Mouse (Mus musculus): ENCODE results near the gene Cuzd1. TPM values are rescaled to one million over a fixed set of nuclear protein-coding genes. Genes with fewer than 3 reads are reported as not detected.
A peak's percentile ranks its signal among the peaks of the same experiment; 100 is the strongest.

The Cuzd1 gene
- polyA plus RNA-seq, 1 experiment: 0.05 TPM

DNA sequence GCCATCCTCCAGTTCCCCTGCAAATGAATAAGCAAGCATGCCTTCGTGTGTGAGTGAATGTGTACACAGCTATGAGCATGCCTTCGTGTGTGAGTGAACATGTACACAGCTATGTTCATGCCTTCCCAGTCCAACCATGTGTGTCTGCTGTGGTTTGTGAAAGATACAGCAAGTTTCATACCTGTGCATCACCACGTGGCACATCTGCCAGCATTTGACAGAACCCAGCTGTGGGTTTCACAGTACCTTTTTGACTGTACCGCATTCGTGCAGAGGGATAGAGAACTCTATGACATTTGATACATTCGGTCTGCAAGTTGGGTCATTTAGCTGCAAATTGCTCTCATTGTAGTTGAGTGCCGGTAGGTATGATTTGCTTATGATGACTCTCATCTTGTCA is 7.6 kb downstream of the Cuzd1 start:
- WGBS: 85% methylated on average over 7 of the region's 7 CpGs

DNA sequence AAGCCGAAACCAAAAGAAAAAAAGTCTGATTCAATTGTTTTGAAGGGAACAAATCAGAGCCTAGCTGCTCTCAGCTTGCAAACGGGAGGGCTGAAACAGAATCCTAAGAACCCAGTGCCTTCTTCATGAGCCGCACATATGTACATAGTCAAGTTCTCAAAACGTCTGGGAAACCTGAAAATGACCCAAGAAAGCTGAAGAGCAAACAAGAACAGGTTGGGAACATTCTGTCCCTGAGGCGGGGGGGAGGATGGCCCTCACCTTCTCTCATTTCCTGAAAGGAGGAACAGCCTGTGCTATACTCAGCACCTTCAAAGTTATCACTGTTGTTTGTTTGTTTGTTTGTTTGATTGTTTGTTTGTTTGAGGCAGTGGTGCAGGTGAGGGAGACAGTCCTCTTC is 15.4 kb downstream of the Cuzd1 start:
- DNase-seq: no peak
- H3K4me1 ChIP-seq (ENCODE audit: control insufficient read depth, insufficient read depth, low read length): no peaks in the 10 kb centered on the region; the same call in 1 of the 2 replicates
- TF ChIP-seq POLR2A (IDR thresholded peaks at IDR 0.05; ENCODE audit: borderline replicate concordance, insufficient read depth, low read length): no peak
- H3K27ac ChIP-seq (ENCODE audit: insufficient read depth, low read length): no peak overlapping the region
- no peaks in the 10 kb centered on the region for H3K27me3 ChIP-seq (ENCODE audit: control insufficient read depth, insufficient read depth, low read length)
- WGBS: 80% methylated on average over 5 of the region's 5 CpGs
- H3K4me3 ChIP-seq (replicated peaks; ENCODE audit: insufficient read depth, low read depth, low read length): no peak overlapping the region

More for the DNA sequence above, 7.6 kb downstream of the Cuzd1 start:
- no peak for DNase-seq
- Histone ChIP-seq H3K27me3 (ENCODE audit: control insufficient read depth, insufficient read depth, low read length) (no peaks in the 10 kb centered on the region), H3K27ac (ENCODE audit: insufficient read depth, low read length) (no peak overlapping the region), H3K4me1 (ENCODE audit: control insufficient read depth, insufficient read depth, low read length) (no peaks in the 10 kb centered on the region), H3K4me3 (replicated peaks; ENCODE audit: insufficient read depth, low read depth, low read length) (no peak overlapping the region)
- no peak for TF ChIP-seq POLR2A (IDR thresholded peaks at IDR 0.05; ENCODE audit: borderline replicate concordance, insufficient read depth, low read length)
- no peak for TF ChIP-seq CTCF (IDR thresholded peaks at IDR 0.05; ENCODE audit: borderline replicate concordance, insufficient read depth, low read depth, low read length)

DNA sequence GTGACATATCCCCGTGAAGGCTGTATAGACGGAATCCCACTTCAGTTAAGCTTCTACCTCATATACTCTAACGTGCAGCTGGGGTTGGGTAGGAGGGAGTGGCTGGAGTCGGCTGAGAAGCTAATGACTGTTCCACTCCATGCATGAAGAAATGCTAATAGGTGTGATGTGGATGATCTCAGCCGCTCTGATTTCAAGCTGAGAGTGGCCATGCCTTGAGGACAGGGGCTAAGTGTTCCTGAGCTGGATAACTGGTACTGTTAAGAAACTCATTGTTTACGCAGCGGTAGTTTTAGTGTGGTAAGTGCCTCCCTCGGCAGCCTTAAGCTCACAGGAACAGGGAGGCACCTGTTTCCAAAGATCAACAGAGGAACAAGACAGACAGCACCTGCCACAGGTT is 18.8 kb downstream of the Cuzd1 start:
- WGBS: 80% methylated on average over 8 of the region's 8 CpGs
- no peaks in the 10 kb centered on the region for H3K27me3 ChIP-seq (ENCODE audit: control insufficient read depth, insufficient read depth, low read length)
- H3K4me3 ChIP-seq (replicated peaks; ENCODE audit: insufficient read depth, low read depth, low read length): no peak overlapping the region
- H3K4me1 ChIP-seq (ENCODE audit: control insufficient read depth, insufficient read depth, low read length): no peaks in the 10 kb centered on the region; the same call in 1 of the 2 replicates
- no peak for DNase-seq
- TF ChIP-seq POLR2A (IDR thresholded peaks at IDR 0.05; ENCODE audit: borderline replicate concordance, insufficient read depth, low read length) (no peak), CTCF (IDR thresholded peaks at IDR 0.05; ENCODE audit: borderline replicate concordance, insufficient read depth, low read depth, low read length) (no peak)
- no peak overlapping the region for H3K27ac ChIP-seq (ENCODE audit: insufficient read depth, low read length)

DNA sequence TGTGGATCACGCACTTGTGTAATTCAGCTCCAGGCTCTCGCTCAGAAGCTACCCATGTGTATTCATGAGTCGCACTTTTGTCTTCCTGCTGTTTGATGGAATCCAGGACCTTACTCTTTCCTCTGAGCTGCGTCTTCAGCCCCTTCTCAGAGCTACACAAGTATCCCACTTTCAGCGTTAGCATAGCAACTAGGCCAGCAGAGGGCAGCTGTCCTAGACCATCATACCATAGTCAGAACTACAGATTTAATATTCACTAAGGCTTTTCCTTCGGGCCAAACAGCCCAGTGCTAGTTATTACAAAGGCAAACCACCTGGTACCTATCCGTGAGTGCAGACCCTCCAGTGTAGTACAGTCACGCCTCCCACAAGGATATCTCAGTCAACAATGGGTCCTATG is 24.9 kb downstream of the Cuzd1 start:
- WGBS: 74% methylated on average over 8 of the region's 8 CpGs
- no peak for TF ChIP-seq POLR2A (IDR thresholded peaks at IDR 0.05; ENCODE audit: borderline replicate concordance, insufficient read depth, low read length)
- no peak for TF ChIP-seq CTCF (IDR thresholded peaks at IDR 0.05; ENCODE audit: borderline replicate concordance, insufficient read depth, low read depth, low read length)
- no peak for DNase-seq

DNA sequence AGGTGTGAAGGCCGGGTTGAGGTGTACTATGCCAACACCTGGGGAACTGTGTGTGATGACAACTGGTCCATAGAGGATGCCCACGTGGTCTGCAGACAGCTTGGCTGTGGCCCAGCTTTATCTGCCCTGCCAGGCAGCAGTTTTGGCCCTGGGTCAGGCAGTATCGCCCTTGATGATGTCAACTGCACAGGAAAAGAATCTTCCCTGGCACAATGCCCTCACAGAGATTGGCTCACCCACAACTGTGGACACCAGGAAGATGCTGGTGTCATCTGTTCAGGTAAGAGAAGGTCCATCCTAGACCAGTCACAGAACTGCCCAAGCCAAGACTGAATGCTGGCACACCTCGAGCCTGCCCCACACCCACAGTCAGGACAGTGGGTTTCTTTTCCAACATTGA is 56.2 kb downstream of the Cuzd1 start:
- 33% methylated on average over 4 of the region's 4 CpGs for WGBS

More for the DNA sequence above, 24.9 kb downstream of the Cuzd1 start:
- no peaks in the 10 kb centered on the region for H3K4me1 ChIP-seq (ENCODE audit: control insufficient read depth, insufficient read depth, low read length)
- no peak overlapping the region for H3K27ac ChIP-seq (ENCODE audit: insufficient read depth, low read length)
- H3K4me3 ChIP-seq (replicated peaks; ENCODE audit: insufficient read depth, low read depth, low read length): no peak overlapping the region
- no peaks in the 10 kb centered on the region for H3K27me3 ChIP-seq (ENCODE audit: control insufficient read depth, insufficient read depth, low read length)

DNA sequence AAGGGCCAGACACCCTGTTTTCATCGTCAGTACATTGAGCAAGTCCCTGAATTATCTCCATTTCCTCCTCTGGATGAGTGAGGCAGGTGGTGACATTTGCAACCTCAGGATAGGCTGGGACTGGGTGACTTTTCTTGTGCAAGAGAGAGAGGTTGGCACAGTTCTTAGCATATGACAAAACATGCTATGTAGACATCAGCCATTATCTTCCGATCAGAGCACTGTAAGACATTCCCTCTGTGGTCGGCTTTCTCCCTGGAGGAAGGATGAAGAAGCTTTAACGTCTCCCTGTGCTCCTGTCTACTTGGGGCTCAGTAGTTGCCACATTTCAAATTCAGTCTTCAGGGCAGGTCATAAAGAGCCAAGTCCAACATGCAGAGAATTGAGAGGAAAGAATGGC is 57.8 kb downstream of the Cuzd1 start:
- no peak for DNase-seq
- 90% methylated on average over 4 of the region's 4 CpGs for WGBS
- H3K27ac ChIP-seq (ENCODE audit: insufficient read depth, low read length): no peak overlapping the region
- no peaks in the 10 kb centered on the region for H3K27me3 ChIP-seq (ENCODE audit: control insufficient read depth, insufficient read depth, low read length)
- TF ChIP-seq POLR2A (IDR thresholded peaks at IDR 0.05; ENCODE audit: borderline replicate concordance, insufficient read depth, low read length) (no peak), CTCF (IDR thresholded peaks at IDR 0.05; ENCODE audit: borderline replicate concordance, insufficient read depth, low read depth, low read length) (no peak)
- no peaks in the 10 kb centered on the region for H3K4me1 ChIP-seq (ENCODE audit: control insufficient read depth, insufficient read depth, low read length)
- H3K4me3 ChIP-seq (replicated peaks; ENCODE audit: insufficient read depth, low read depth, low read length): no peak overlapping the region

More for the DNA sequence above, 56.2 kb downstream of the Cuzd1 start:
- H3K4me3 ChIP-seq (replicated peaks; ENCODE audit: insufficient read depth, low read depth, low read length): no peak overlapping the region
- TF ChIP-seq POLR2A (IDR thresholded peaks at IDR 0.05; ENCODE audit: borderline replicate concordance, insufficient read depth, low read length) (no peak), CTCF (IDR thresholded peaks at IDR 0.05; ENCODE audit: borderline replicate concordance, insufficient read depth, low read depth, low read length) (no peak)
- H3K4me1 ChIP-seq (ENCODE audit: control insufficient read depth, insufficient read depth, low read length): no peaks in the 10 kb centered on the region
- peak in 1 of 2 experiments; percentile 4 for DNase-seq
- no peak overlapping the region for H3K27ac ChIP-seq (ENCODE audit: insufficient read depth, low read length)
- no peaks in the 10 kb centered on the region for H3K27me3 ChIP-seq (ENCODE audit: control insufficient read depth, insufficient read depth, low read length)

DNA sequence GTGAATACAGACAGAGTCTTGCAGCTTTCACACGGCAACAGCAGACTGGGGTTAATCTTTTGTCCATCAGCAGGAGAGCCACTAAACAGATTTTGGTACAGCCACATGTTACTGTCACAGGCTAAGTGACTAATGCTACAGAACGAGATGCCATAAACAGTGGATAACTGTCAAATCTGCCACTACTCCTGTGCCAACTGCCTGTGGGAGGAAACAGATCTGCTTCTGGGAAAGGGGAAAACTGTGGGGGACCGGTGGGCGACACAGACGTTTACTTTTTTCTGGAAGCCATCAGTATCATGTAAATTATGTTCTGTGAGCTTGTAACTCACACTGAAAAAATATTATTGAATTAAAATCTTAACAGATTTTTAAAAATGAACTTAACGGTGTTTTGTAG is 61.1 kb downstream of the Cuzd1 start:
- H3K4me1 ChIP-seq (ENCODE audit: control insufficient read depth, insufficient read depth, low read length): 0 out of 2 replicates have a peak, but pooled peaks cover 3% of the 10 kb centered on the region
- DNase-seq: no peak
- H3K27me3 ChIP-seq (ENCODE audit: control insufficient read depth, insufficient read depth, low read length): no peaks in the 10 kb centered on the region
- WGBS: 25% methylated on average over 6 of the region's 6 CpGs
- no peak for TF ChIP-seq CTCF (IDR thresholded peaks at IDR 0.05; ENCODE audit: borderline replicate concordance, insufficient read depth, low read depth, low read length)
- TF ChIP-seq POLR2A (IDR thresholded peaks at IDR 0.05; ENCODE audit: borderline replicate concordance, insufficient read depth, low read length): no peak
- H3K4me3 ChIP-seq (replicated peaks; ENCODE audit: insufficient read depth, low read depth, low read length): no peak overlapping the region
- no peak overlapping the region for H3K27ac ChIP-seq (ENCODE audit: insufficient read depth, low read length)

Other genes starting within 250 kb of the Cuzd1 start
- not detected in 2 replicates for gene 4933402N03Rik, start 176.0 kb downstream of the Cuzd1 start, polyA plus RNA-seq (2012; rRNA removed)
- gene 5430419D17Rik, start 147.9 kb downstream of the Cuzd1 start, polyA plus RNA-seq (2012; rRNA removed): 0.30 and 0.38 TPM in 2 replicates
- 0.60 and 0.70 TPM in 2 replicates for gene Fam24b, start 7.2 kb upstream of the Cuzd1 start, polyA plus RNA-seq (2012; rRNA removed)
- gene Fam24a, start 11.6 kb upstream of the Cuzd1 start, polyA plus RNA-seq (2012; rRNA removed): not detected in 2 replicates
- gene 2310057M21Rik, start 40.5 kb upstream of the Cuzd1 start, polyA plus RNA-seq (2012; rRNA removed): 16.3 and 16.7 TPM in 2 replicates
- gene Pstk, start 48.8 kb upstream of the Cuzd1 start, polyA plus RNA-seq (2012; rRNA removed): 69.4 and 75.7 TPM in 2 replicates
- gene Ikzf5, start 88.2 kb upstream of the Cuzd1 start, polyA plus RNA-seq (2012; rRNA removed): 18.7 and 19.2 TPM in 2 replicates
- 29.8 and 36.7 TPM in 2 replicates for gene Acadsb, start 88.3 kb upstream of the Cuzd1 start, polyA plus RNA-seq (2012; rRNA removed)
- gene Hmx3, start 220.6 kb upstream of the Cuzd1 start, polyA plus RNA-seq (2012; rRNA removed): 0.32 and 0.43 TPM in 2 replicates
- 0.06 TPM in 1 of 2 replicates, not detected in the other for gene Hmx2, start 226.5 kb upstream of the Cuzd1 start, polyA plus RNA-seq (2012; rRNA removed)
- 105 and 108 TPM in 2 replicates for gene Bub3, start 237.9 kb upstream of the Cuzd1 start, polyA plus RNA-seq (2012; rRNA removed)